Mouse (Mus musculus) layer of hippocampus, adult 11-12 months (tissue): Measurements from ENCODE around the gene Foxo4.
A peak's percentile ranks its signal among the peaks of the same experiment; 100 is the strongest.

Experiments
- DNase-seq: peaks from one replicate; pipeline ENCODE4 v3.0.0; 2022; ENCODE audit warnings: low spot score

The Foxo4 gene

GRCm38 (mm10) chrX:101253952-101254729 is at the start of gene Foxo4:
Gene Foxo4, plus strand, starts transcription at chrX:101254528.
- DNase-seq, result peak; percentile 90

DNA sequence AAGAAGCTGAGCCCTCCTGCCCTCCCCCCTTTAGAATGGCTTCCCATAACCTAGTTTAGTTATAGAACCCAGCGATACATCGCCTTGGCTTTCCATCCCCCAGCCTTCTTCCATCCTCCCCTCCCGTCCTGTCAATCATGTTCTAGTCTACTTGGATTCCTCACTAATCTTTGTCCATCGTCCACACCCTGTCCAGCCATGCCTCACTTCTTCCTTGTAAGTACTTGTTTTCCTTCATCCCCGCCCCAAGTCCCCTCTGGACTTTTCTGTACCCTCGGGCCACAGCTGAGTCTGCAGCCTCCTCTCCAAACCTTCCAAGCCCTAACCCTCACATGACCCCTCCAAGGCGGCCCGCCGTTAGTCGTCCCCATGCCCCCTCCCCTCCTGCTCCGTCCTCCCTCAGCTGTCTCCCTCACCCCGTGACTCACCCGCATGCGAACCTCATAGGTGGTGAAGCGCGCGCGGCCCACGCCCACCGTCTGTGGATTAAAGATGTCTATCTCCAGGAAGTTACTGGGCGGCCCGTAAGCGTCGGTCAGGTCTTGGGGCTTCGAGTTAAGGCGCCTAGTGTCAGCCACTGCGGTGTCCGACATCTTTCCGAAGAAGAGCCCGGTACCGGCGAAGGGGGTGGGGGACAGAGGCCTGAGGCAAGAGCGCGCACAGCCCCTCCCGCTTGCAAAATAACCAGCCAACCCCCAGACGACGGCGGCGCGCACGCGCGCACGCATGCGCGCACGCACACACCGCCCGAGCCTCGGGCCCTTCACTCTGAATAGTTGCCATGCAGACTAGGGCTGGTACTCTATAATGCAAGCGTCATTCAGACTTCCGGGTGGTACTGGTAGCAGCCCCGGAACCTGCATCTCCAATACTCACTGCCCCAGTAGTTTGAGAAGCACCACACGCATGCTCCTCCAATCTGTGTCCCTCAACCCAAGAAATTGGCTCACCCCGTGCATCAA is 32.2 kb upstream of the Foxo4 start, which contains the start of gene Snx12:
Gene Snx12, minus strand, starts transcription at position 730 of the 962 bp plus-strand sequence.
- DNase-seq, result peak; percentile 94

GRCm38 (mm10) chrX:101222796-101223162 is 31.5 kb upstream of the Foxo4 start:
- no peak for DNase-seq

DNA sequence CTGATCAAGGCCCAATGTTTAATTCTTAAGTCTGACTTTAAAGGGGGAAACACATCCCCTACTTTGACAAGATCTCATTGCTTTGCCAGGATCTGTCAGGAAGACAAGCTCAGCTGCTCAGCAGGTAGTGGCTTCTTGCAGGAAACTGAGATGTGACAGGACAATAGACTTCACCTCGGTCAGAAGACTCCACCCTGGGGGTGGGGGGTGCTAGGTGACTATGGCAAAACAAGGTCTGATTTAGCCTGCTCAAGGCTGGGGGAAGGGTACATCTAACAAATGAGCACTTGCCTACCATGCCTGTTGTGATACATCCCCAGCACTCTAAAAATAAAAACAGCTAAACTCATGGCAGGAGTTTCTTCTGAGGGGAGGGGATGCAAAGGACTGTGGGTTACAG is 9.3 kb upstream of the Foxo4 start:
- no peak for DNase-seq

DNA sequence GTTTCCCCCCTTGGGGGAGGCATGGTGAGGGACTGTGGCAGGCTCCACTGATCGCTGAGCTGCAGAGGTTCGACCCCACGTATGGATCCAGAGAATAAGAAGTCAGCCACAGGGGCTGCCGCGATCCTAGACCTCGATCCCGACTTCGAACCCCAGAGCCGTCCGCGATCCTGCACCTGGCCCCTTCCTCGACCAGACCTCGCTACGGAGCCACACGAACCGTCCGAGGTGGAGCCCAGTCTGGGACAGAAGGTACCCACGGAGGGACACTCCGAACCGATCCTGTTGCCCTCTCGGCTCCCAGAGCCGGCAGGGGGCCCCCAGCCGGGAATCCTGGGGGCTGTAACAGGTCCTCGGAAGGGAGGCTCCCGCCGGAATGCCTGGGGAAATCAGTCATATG is 412 bp downstream of the Foxo4 start:
- DNase-seq, result no peak

DNA sequence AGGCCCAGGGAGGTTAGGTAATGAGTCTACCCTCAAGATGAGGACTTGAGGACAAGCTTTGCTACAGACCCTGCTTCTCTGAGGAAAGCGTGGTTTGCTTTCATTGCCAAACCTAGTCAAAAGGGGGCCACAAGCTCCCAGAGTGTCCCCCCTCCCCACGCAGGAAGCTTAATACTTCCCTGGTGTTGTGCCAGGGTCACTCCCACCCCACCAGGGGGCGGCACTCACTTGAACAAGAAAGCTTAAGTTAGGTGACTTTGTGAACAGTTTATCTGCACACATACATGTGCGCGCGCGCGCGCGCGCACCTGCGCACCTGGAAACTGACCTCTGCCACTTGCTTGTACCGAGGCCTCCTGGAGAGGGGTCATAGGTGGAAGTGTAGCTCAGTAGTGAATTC is 2.3 kb downstream of the Foxo4 start:
- no peak for DNase-seq

- no peak for DNase-seq
Observed at GRCm38 (mm10) chrX:101260441-101261325, 6.4 kb downstream of the Foxo4 start.

DNA sequence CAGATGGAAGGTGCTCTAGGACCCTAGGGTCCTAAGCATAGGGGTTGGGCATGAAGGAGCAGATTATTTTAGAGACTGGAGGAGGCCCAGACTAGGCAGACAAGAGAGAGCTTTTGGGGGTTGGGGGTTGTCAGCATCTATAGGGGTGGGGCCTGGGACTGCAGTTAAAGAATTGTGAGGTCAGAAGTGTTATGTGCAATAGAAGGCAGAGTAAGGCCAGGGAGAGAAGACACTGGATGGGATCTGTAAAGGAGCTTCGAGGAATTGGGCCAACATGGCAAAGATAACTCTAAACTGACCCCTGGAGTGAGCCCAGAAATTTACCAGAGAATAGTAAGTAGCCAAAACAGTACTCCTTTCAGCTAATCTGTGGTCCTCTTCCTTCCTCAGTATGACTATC is 9.6 kb downstream of the Foxo4 start, which contains the start of gene Gm614:
Gene Gm614, minus strand, starts transcription at position 101 of the 400 bp plus-strand sequence.
- DNase-seq, result no peak

- DNase-seq, result no peak
Observed at GRCm38 (mm10) chrX:101266631-101267030, 12.3 kb downstream of the Foxo4 start.

DNA sequence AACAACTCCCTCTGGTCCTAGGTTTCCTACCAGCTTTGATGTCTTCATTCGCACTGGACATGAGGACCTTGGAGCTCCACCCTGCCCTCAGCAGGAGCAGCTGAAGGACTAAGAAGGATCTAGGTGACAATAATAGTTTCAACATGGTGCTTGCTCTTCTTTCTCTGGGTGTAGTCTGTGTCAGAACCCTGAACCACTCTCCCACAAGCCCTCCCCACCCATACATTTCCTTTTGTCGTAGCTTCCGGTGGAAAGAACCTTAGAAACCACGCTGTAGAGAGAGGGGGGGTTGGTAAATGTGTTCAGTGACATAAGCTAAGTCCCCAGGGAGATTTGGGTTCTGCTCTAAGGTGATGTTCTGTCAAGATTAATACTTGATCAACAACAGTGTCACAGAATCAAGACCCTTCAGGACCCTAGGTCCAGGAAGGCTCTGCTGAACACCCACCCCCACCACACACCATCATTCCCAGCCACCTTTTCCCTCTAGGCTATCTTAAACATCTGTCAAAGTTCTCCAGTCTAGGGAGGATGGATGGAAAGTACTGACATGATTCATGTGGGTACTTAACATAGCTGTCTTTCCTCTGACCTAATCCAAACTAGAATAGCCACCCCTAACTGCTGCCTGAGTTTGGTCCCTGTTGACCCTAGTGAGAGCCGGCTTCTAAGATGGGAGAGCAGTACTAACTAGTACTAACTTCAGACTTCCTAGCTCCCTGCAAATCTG is 13.9 kb downstream of the Foxo4 start, which contains the start of gene Il2rg:
Gene Il2rg, minus strand, starts transcription at position 231 of the 730 bp plus-strand sequence.
- no peak for DNase-seq

DNA sequence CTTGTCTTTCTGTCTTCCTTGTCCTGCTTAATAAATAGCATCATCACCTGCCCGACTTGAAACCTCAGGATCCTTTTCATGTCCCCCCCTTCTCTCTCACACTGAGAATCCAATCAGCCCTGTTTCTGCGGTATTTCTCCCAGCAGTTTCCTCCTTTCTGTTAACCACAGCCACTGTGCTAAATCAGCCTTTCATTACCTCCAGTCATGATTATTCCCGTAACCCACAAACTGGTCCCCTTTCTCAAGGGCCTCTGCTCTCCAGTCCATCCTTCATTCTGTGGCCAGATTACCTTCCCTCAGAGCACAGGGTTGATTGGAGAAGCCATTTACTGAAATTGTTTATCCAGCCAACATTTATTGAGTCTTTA is 14.4 kb downstream of the Foxo4 start, which contains the start of gene Gm20489:
Gene Gm20489, minus strand, starts transcription at position 269 of the 370 bp plus-strand sequence.
- no peak for DNase-seq

GRCm38 (mm10) chrX:101273410-101273809 is 19.1 kb downstream of the Foxo4 start:
- no peak for DNase-seq

- DNase-seq, result peak; percentile 83
Observed at GRCm38 (mm10) chrX:101273875-101274738, 19.8 kb downstream of the Foxo4 start, which contains the start of gene Med12. Gene Med12, plus strand, starts transcription at chrX:101274030.

GRCm38 (mm10) chrX:101282813-101283212 is 28.5 kb downstream of the Foxo4 start:
- DNase-seq, result no peak

DNA sequence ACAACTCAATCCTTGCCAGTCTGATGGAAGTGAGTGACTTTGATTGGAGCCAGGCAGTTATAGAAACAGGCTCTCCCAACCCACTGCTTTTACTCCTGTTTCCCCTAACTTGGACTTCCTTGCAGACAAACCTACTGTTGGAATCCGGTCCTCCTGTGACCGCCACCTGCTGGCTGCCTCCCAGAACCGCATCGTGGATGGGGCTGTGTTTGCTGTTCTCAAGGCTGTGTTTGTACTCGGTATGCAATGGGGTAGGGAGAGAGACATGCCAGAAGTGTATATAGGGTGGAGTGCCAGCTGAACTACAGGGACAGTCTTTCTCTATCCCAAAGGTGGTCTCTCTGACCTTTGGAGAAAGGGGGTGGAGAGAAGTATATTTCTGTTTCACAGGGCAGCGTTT is 31.2 kb downstream of the Foxo4 start:
- DNase-seq, result peak; percentile 50

GRCm38 (mm10) chrX:101285953-101286670 is 31.8 kb downstream of the Foxo4 start:
- no peak for DNase-seq

GRCm38 (mm10) chrX:101287543-101287942 is 33.2 kb downstream of the Foxo4 start:
- DNase-seq, result no peak

- DNase-seq, result no peak
Observed at GRCm38 (mm10) chrX:101288432-101288831, 34.1 kb downstream of the Foxo4 start.

DNA sequence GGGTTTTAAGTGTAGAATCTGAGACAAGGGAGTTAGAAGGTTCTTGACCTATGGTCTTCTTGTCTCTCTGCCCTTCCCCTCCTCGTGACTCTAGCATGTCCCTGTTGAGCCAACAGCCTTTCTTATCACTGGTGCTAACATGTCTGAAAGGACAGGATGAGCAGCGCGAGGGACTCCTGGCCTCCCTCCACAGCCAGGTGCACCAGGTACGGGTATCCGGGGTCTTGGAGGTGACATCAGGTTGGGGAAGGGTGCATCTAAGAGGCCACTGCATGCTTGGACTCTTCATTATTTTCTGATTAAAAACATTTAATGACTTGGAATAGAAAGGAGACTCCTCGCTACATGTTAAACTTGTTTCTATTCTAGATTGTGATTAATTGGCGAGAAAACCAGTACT is 34.7 kb downstream of the Foxo4 start:
- DNase-seq, result no peak
